Mouse (Mus musculus) small intestine, adult 2 months (tissue): Measurements from ENCODE around the gene Erfe.

Experiments used
- CTCF ChIP-seq: fragments of 200-500 bp; IDR thresholded peaks from 2 replicates; pipeline ENCODE4 v1.5.1; 2012; ENCODE audit warnings: low read depth, mild to moderate bottlenecking, control low read depth, inconsistent platforms, low read length, moderate library complexity, mixed read lengths; ENCODE audit not compliant: insufficient replicate concordance, insufficient read length; ENCODE audit errors: extremely low read depth
- POLR2A ChIP-seq: fragments of 200-500 bp; IDR thresholded peaks from 2 replicates; pipeline ENCODE4 v1.6.1; 2012; ENCODE audit warnings: low read depth, mild to moderate bottlenecking, control low read depth, inconsistent platforms, low read length, moderate library complexity

GRCm38 (mm10) chr1:91373414-91373835 lies 7.2 kb downstream of the Erfe start:
- TF ChIP-seq POLR2A (no peak), CTCF (no peak)
